Mouse (Mus musculus): ENCODE measurements at regions not wholly inside any gene's neighbourhood (a gene's known extent, or its start where the extent isn't known, plus 50 kb on each side); places are given as distances from the start of the nearest gene placed in this dataset.

DNA sequence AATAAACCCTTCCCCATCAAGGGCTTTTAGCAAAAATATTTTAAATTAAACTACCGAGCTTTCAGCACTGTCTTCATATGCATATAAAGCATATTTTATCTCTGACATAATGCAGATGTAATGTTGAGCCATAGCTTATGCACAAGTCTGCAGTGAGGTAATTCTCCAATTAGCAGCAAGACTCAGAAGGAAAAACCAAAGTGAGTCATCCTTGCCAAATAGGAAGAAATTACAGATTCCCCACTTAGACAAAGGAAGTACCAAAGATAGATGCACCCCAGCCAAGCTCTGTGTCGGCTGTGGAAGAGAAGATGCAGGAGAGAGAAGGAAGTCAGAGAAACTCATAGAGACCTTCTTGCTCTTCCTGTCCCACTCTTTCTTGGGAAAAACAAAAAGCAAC is 161.4 kb upstream of the Gm11042 start:
- no peak overlapping the region for H3K27ac ChIP-seq
- H3K36me3 ChIP-seq: no peaks in the 10 kb centered on the region
- 82% methylated on average over 2 of the region's 2 CpGs for WGBS
- H3K9ac ChIP-seq: no peak overlapping the region
- H3K4me3 ChIP-seq: no peak overlapping the region
- no peaks in the 10 kb centered on the region for H3K4me1 ChIP-seq
- H3K9me3 ChIP-seq (replicated peaks): no peaks in the 10 kb centered on the region
- no peak for ATAC-seq (ENCODE audit: low FRiP score)
- H3K4me2 ChIP-seq (replicated peaks): no peak overlapping the region
- H3K27me3 ChIP-seq: no peaks in the 10 kb centered on the region

DNA sequence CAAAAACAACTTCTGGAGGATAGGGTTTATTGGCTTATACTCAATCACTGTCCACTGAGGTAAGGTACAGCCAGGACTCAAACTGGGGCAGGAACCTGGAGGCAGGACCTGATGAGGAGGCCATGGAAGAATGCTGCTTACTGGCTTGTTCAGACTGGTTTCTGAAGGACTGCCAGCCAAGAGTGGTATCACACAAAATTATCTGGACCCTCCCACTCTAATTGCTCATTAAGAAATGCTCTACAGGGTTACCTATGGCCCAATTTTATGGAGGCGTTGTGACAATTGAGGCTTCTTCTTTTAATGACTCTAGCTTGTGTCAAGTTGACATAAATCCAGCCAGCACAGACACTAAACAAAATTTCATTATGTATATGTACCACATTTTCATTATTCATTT is 158.5 kb upstream of the Gm11042 start:
- H3K27me3 ChIP-seq: no peaks in the 10 kb centered on the region
- H3K27ac ChIP-seq: no peak overlapping the region
- H3K4me3 ChIP-seq: no peak overlapping the region
- H3K4me1 ChIP-seq: no peaks in the 10 kb centered on the region
- no peak for ATAC-seq (ENCODE audit: low FRiP score)
- H3K9ac ChIP-seq: no peak overlapping the region
- WGBS: 89% methylated on average over 1 of the region's 1 CpGs
- H3K9me3 ChIP-seq (replicated peaks): no peaks in the 10 kb centered on the region
- no peak overlapping the region for H3K4me2 ChIP-seq (replicated peaks)
- H3K36me3 ChIP-seq: no peaks in the 10 kb centered on the region

DNA sequence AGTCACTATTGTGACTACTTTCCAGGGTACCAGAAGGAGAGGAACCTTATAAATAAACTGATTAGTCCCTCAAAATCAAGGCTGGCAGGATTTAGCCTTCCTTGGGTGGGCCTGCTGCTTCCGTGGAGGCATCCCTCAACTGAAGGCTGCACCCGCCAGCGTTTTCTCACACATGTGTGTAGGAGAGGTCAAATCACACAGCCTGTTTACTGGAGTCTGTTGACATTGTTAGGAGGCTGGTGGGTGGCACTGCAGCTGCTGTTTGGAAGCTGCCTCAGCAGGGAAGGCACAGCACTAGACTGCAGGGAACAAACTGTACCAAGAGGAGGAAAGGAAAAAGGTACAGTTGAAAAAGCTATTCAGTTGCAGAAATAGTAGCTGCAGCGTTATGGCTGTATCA is 142.3 kb upstream of the Gm11042 start:
- no peak for ATAC-seq (ENCODE audit: low FRiP score)
- 34% methylated on average over 4 of the region's 4 CpGs for WGBS
- no peaks in the 10 kb centered on the region for H3K36me3 ChIP-seq

DNA sequence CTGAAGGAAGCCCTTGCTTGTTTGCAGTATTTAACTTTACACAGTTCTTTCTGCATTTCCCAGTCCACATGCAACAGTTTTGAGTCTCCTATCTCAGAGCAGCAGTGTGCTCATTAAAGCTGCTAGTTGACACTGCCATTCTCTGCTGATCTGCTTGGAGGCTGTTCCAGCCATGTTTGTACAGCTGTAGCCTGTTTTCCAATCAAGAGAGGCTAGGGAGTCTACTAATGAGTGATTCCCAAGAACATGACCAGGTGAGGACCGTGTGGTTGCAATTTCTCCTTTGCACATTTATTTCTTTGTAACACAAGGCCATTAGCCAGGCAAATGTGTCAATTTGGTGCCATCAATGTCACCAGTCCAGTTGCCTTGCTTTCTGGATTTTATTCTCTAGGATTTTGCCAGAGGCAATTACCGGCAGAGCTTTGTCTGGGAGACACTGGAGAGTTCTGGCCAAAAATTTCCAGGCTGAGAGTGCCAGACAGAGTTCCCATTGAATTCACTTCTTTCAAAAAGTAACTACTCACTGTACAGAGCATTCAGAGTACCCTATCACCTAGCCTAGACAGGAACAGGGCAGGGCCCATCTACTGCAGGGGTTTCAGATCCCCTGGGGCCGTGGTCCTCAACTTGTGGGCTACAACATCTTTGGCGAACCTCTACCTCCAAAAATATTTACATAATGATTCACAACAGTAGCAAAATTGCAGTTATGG is 136.3 kb upstream of the Gm11042 start:
- Histone ChIP-seq H3K4me2 (replicated peaks) (no peak overlapping the region), H3K27ac (no peak overlapping the region), H3K27me3 (no peaks in the 10 kb centered on the region), H3K4me3 (no peak overlapping the region), H3K4me1 (peaks cover 6% of the 10 kb centered on the region), H3K9ac (no peak overlapping the region), H3K9me3 (replicated peaks) (no peaks in the 10 kb centered on the region), H3K36me3 (no peaks in the 10 kb centered on the region)
- 67% methylated on average over 4 of the region's 4 CpGs for WGBS
- ATAC-seq (ENCODE audit: low FRiP score): no peak

More for the DNA sequence above, 142.3 kb upstream of the Gm11042 start:
- Histone ChIP-seq H3K9me3 (replicated peaks) (no peaks in the 10 kb centered on the region), H3K27ac (no peak overlapping the region), H3K4me2 (replicated peaks) (no peak overlapping the region), H3K4me3 (no peak overlapping the region), H3K27me3 (no peaks in the 10 kb centered on the region), H3K9ac (no peak overlapping the region), H3K4me1 (0 out of 2 replicates have a peak, but pooled peaks cover 3% of the 10 kb centered on the region)

DNA sequence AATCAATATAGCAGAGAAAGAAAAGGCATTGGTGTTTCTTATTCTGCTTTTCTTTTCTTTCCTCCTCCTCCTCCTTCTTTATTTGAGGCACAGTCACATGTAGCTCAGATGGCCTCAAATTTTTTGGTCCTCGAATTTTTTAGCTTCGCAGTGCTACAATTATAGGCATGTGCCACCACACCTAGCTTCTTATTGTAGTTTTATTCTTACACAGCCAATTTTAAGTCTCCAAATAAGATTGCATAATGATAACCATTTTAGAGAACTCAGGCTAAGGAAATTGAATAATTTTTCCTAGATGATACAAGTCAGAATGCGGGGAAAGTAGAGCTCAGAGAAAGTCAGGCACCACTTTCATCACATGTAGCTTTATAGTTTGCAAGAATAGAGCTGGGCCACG is 132.1 kb upstream of the Gm11042 start:
- no peak overlapping the region for H3K9ac ChIP-seq
- H3K27me3 ChIP-seq: no peaks in the 10 kb centered on the region
- WGBS: 84% methylated on average over 4 of the region's 4 CpGs
- H3K4me1 ChIP-seq: peaks cover 6% of the 10 kb centered on the region
- H3K9me3 ChIP-seq (replicated peaks): no peaks in the 10 kb centered on the region
- no peak overlapping the region for H3K4me3 ChIP-seq
- H3K36me3 ChIP-seq: no peaks in the 10 kb centered on the region
- H3K4me2 ChIP-seq (replicated peaks): no peak overlapping the region
- H3K27ac ChIP-seq: no peak overlapping the region
- no peak for ATAC-seq (ENCODE audit: low FRiP score)

DNA sequence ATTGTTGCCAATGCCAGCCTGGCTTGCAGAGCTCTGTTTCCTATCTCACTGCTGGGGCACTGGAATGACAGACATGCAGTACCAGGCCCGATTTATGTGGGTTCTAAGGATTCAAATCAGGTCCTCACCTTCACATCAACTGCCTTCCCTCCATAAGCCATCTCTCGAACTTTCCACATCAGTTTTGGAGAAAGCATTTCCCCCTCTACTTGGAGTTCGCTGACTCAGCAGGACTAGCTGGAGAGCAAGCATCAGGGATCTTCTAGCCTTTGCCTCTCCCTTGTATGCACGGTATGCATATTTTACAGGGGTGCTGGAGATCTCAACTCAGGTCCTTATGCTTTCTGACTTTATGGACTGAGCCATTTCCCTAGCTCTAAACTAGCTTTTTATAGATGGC is 118.7 kb upstream of the Gm11042 start:
- Histone ChIP-seq H3K4me2 (replicated peaks) (no peak overlapping the region), H3K4me3 (no peak overlapping the region), H3K9ac (no peak overlapping the region), H3K4me1 (no peaks in the 10 kb centered on the region), H3K36me3 (no peaks in the 10 kb centered on the region), H3K27me3 (no peaks in the 10 kb centered on the region), H3K27ac (no peak overlapping the region), H3K9me3 (replicated peaks) (no peaks in the 10 kb centered on the region)
- ATAC-seq (ENCODE audit: low FRiP score): no peak
- 86% methylated on average over 4 of the region's 4 CpGs for WGBS

DNA sequence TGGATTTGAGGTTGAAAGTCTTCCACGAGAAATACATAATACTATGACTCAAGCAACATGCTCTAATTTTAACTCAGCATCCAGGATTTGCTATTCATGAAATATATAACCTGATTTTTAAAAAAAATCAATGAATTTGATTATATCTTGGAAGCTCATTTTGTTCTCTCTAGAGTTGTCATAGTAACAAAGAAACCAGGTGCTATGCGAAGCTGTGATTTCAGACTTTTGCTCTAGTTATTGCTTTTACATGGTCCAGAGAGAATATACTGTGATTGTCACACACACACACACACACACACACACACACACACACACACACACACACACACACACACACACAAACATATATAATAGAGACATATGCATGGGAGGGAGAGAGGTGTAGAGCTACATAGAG is 98.5 kb upstream of the Gm11042 start:
- ATAC-seq (ENCODE audit: low FRiP score): no peak
- 88% methylated on average over 2 of the region's 2 CpGs for WGBS

DNA sequence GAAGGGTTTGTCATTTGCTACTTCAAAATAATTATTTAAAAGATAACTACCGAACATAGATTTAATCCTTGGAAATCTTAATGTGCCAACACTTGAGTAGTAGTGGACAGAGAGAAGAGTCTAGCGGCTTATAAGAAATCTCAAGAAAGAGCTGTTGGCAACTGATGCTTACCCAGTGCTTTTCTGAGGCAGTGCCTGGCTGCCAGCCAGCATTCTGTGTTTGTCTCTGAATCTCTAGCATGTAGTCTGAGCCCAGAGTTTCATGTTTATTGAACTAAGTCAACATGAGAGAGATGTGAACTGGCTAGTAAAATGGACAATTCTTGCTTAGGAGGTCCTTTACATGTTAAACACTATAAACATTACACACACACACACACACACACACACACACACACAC is 94.3 kb upstream of the Gm11042 start:
- no peaks in the 10 kb centered on the region for H3K27me3 ChIP-seq
- no peak for ATAC-seq (ENCODE audit: low FRiP score)
- no peaks in the 10 kb centered on the region for H3K9me3 ChIP-seq (replicated peaks)
- no peak overlapping the region for H3K27ac ChIP-seq
- H3K4me2 ChIP-seq (replicated peaks): no peak overlapping the region
- WGBS: 89% methylated on average over 2 of the region's 2 CpGs
- H3K4me1 ChIP-seq: no peaks in the 10 kb centered on the region
- no peaks in the 10 kb centered on the region for H3K36me3 ChIP-seq
- no peak overlapping the region for H3K4me3 ChIP-seq
- no peak overlapping the region for H3K9ac ChIP-seq

More for the DNA sequence above, 98.5 kb upstream of the Gm11042 start:
- H3K36me3 ChIP-seq: no peaks in the 10 kb centered on the region
- H3K27ac ChIP-seq: no peak overlapping the region
- no peak overlapping the region for H3K4me2 ChIP-seq (replicated peaks)
- no peaks in the 10 kb centered on the region for H3K27me3 ChIP-seq
- no peaks in the 10 kb centered on the region for H3K4me1 ChIP-seq
- H3K9me3 ChIP-seq (replicated peaks): no peaks in the 10 kb centered on the region
- H3K9ac ChIP-seq: no peak overlapping the region
- no peak overlapping the region for H3K4me3 ChIP-seq

DNA sequence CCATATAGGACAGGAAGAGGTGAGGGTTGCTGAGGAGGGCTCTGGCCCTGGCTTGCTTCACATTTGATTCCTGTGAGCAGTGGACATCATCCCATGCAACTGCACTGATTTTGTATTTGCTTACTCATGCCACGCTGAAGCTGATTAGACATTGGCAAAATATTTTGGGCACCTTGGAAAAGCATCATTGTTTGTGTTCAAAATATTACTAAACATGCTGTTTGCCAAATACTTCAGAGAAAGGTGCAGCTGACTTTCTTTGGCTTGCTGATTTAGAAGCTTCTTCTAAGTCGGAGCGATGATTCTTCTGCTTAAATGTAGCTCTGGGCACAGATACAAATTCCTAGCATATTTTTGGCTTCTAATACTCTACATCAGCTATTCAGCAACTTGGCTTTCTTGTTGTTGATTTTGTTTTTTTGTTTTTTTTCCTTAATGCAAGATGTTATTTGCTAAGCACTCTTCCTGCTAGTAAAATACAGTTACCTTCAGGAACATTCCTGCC is 91.4 kb upstream of the Gm11042 start:
- no peaks in the 10 kb centered on the region for H3K36me3 ChIP-seq
- H3K27me3 ChIP-seq: no peaks in the 10 kb centered on the region
- H3K9ac ChIP-seq: no peak overlapping the region
- H3K9me3 ChIP-seq (replicated peaks): no peaks in the 10 kb centered on the region
- 92% methylated on average over 3 of the region's 3 CpGs for WGBS
- H3K27ac ChIP-seq: no peak overlapping the region
- no peaks in the 10 kb centered on the region for H3K4me1 ChIP-seq
- H3K4me2 ChIP-seq (replicated peaks): no peak overlapping the region
- ATAC-seq (ENCODE audit: low FRiP score): no peak
- no peak overlapping the region for H3K4me3 ChIP-seq

DNA sequence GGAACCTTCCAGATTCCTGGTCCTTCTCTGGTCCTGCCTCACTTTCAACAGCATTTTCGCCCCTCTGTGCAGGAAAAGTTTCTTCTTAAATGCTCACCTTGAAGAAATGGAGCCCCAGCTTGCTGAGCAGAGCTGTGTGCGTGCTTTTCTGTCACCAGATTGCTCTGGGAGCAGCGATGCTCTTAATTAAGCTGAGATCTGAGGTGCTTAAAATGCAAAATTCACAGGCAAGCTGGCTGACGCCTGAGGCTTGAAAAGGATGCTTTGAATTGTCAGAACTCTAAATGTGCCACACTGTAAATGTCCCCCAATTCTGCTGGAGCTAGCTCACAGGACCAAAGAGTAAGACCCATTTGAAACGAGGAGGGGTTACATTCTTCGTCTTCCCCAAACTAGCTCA is 73.6 kb upstream of the Gm11042 start:
- WGBS: 74% methylated on average over 6 of the region's 6 CpGs

More for the DNA sequence above, 73.6 kb upstream of the Gm11042 start:
- no peak overlapping the region for H3K4me2 ChIP-seq (replicated peaks)
- H3K9ac ChIP-seq: no peak overlapping the region
- H3K4me3 ChIP-seq: no peak overlapping the region
- H3K27me3 ChIP-seq: no peaks in the 10 kb centered on the region
- H3K4me1 ChIP-seq: no peaks in the 10 kb centered on the region
- H3K36me3 ChIP-seq: no peaks in the 10 kb centered on the region
- H3K9me3 ChIP-seq (replicated peaks): no peaks in the 10 kb centered on the region
- H3K27ac ChIP-seq: no peak overlapping the region
- ATAC-seq (ENCODE audit: low FRiP score): no peak

Measured in hindbrain, embryonic 12.5 days (tissue).